Mouse (Mus musculus): Measurements from ENCODE around the gene Cacng2.

Cacng2 gene

GRCm38 (mm10) chr15:78119704-78120103, at the start of gene Cacng2:
TSS of gene Cacng2 (minus strand) at chr15:78120028.
- DNase-seq (ENCODE audit: low read depth), result peak; percentile 75

- DNase-seq (ENCODE audit: low read depth), result no peak
Observed at GRCm38 (mm10) chr15:78169566-78169965, 49.7 kb upstream of the Cacng2 start.

GRCm38 (mm10) chr15:78165292-78165691, 45.5 kb upstream of the Cacng2 start:
- no peak for DNase-seq (ENCODE audit: low read depth)

GRCm38 (mm10) chr15:78164466-78164865, 44.6 kb upstream of the Cacng2 start:
- DNase-seq (ENCODE audit: low read depth), result no peak

- no peak for DNase-seq (ENCODE audit: low read depth)
Observed at GRCm38 (mm10) chr15:78161946-78162345, 42.1 kb upstream of the Cacng2 start.

- peak; percentile 54 for DNase-seq (ENCODE audit: low read depth)
Observed at GRCm38 (mm10) chr15:78158335-78158734, 38.5 kb upstream of the Cacng2 start.

GRCm38 (mm10) chr15:78157824-78158223, 38.0 kb upstream of the Cacng2 start:
- DNase-seq (ENCODE audit: low read depth), result no peak

GRCm38 (mm10) chr15:78157330-78157729, 37.5 kb upstream of the Cacng2 start:
- no peak for DNase-seq (ENCODE audit: low read depth)

- DNase-seq (ENCODE audit: low read depth), result peak; percentile 60
Observed at GRCm38 (mm10) chr15:78155421-78155820, 35.6 kb upstream of the Cacng2 start.

GRCm38 (mm10) chr15:78153045-78153775, 33.4 kb upstream of the Cacng2 start:
- DNase-seq (ENCODE audit: low read depth), result peak; percentile 15

GRCm38 (mm10) chr15:78148565-78148964, 28.7 kb upstream of the Cacng2 start:
- DNase-seq (ENCODE audit: low read depth), result peak; percentile 36

- DNase-seq (ENCODE audit: low read depth), result no peak
Observed at GRCm38 (mm10) chr15:78140226-78140625, 20.4 kb upstream of the Cacng2 start.

- DNase-seq (ENCODE audit: low read depth), result no peak
Observed at GRCm38 (mm10) chr15:78134606-78135005, 14.8 kb upstream of the Cacng2 start.

- no peak for DNase-seq (ENCODE audit: low read depth)
Observed at GRCm38 (mm10) chr15:78133389-78133788, 13.6 kb upstream of the Cacng2 start.

- DNase-seq (ENCODE audit: low read depth), result no peak
Observed at GRCm38 (mm10) chr15:78119248-78119647, 580 bp downstream of the Cacng2 start.

- DNase-seq (ENCODE audit: low read depth), result no peak
Observed at GRCm38 (mm10) chr15:78118275-78118995, 1.4 kb downstream of the Cacng2 start.

GRCm38 (mm10) chr15:78117731-78118130, 2.1 kb downstream of the Cacng2 start:
- DNase-seq (ENCODE audit: low read depth), result no peak

- DNase-seq (ENCODE audit: low read depth), result no peak
Observed at GRCm38 (mm10) chr15:78116936-78117335, 2.9 kb downstream of the Cacng2 start.

- no peak for DNase-seq (ENCODE audit: low read depth)
Observed at GRCm38 (mm10) chr15:78116244-78116643, 3.6 kb downstream of the Cacng2 start.

- DNase-seq (ENCODE audit: low read depth), result no peak
Observed at GRCm38 (mm10) chr15:78099516-78099915, 20.3 kb downstream of the Cacng2 start.

GRCm38 (mm10) chr15:78096004-78096403, 23.8 kb downstream of the Cacng2 start:
- DNase-seq (ENCODE audit: low read depth), result no peak

- no peak for DNase-seq (ENCODE audit: low read depth)
Observed at GRCm38 (mm10) chr15:78093597-78093996, 26.2 kb downstream of the Cacng2 start.

- DNase-seq (ENCODE audit: low read depth), result no peak
Observed at GRCm38 (mm10) chr15:78082841-78083572, 36.8 kb downstream of the Cacng2 start.
